Mouse (Mus musculus): ENCODE measurements around the gene Asb17.

The Asb17 gene

DNA sequence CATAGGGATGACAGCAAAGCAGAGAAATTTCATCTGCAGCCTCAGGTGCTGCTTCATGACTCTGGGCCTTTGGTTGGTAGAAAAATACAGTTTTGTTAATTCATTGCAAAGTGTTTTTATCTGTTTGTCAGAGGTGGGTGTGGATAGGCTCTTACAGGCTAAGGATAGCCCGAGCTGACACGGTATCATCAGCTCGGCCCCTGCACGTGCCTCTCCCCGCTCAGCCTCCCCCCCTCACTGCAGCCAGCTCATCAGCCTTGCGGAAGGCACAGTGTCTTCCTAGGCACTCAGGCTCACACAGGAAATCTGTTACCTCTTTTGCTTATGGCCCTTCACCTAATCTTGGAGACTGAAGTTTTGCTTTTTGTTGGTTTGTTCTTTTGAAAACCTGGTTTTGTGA is 44.1 kb downstream of the Asb17 start:
- DNase-seq (ENCODE audit: low spot score in 2 of 2) = no peak

GRCm38 (mm10) chr3:153889188-153889781 is 45.3 kb downstream of the Asb17 start:
- DNase-seq (ENCODE audit: low spot score in 2 of 2) = no peak

- no peak for DNase-seq (ENCODE audit: low spot score in 2 of 2)
Observed at GRCm38 (mm10) chr3:153895454-153895853, 51.4 kb downstream of the Asb17 start.

- no peak for DNase-seq (ENCODE audit: low spot score in 2 of 2)
Observed at GRCm38 (mm10) chr3:153897216-153897615, 53.2 kb downstream of the Asb17 start.

GRCm38 (mm10) chr3:153901904-153902303 is 57.9 kb downstream of the Asb17 start:
- no peak for DNase-seq (ENCODE audit: low spot score in 2 of 2)

DNA sequence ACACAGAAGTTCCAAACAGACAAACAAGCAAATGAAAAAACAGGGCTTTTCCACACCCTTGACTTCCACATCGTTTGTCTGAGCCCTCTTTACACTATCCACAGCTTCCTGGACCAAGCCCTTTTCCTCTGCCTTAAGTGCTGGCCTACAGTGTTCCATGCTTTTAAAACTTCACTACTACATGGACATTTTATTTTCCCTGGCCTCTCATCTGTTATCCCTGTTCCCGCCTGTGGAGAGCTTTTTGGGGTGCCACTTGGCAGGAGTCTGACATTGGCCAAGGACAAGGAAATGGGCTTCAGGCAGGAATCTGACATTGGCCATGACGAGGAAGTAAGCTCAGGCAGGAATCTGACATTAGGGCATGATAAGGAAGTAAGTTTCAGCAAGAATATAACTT is 58.6 kb downstream of the Asb17 start:
- DNase-seq (ENCODE audit: low spot score in 2 of 2) = no peak

GRCm38 (mm10) chr3:153904586-153904985 is 60.6 kb downstream of the Asb17 start:
- no peak for DNase-seq (ENCODE audit: low spot score in 2 of 2)

Data from right cerebral cortex, postnatal 36 days (tissue).